Mouse (Mus musculus): Measurements from ENCODE around the gene Hrasls5.

Gene Hrasls5

DNA sequence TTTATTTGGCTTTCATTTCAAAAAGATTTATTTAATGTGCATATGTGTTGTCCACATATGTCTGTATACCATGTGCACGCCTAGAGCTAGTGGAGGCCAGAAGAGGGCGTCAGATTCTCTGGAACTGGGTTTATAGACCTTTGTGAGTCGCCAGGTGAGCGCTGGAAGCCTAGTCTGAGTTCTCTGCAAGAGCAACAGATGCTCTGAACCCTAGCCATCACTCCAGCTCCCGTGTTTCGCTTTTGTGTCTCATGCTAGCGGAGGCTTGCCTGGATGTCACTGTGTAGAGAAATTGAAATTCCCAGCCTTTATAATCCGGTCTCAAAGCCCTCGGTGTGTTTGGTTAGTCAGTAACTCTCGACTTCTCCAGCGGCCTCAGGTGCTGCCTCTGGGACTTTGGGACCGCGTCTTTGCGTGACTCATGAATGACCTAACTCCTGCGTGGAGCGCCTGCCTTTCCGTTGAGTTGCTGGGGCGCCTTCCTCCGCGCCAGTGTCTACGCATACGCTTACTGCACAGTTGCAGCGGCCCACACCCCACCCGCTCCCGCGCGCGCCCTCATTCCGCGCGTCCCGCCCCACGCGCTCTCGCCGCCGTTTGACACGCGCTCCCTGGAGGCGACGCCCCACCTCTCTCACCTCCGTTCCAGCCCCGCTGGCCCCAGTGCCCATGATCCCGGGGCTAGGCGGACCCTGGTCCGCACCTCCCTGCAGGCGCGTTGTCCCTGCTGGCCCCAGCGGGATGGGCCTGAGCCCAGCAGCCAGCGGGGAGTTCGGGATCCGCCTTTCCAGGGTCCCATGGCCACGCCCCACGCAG lies at the start of gene Hrasls5:
Hrasls5 (plus strand) TSS at position 600 of the 816 bp plus-strand sequence.
- peak; percentile 19 for DNase-seq (ENCODE audit: low spot score)

DNA sequence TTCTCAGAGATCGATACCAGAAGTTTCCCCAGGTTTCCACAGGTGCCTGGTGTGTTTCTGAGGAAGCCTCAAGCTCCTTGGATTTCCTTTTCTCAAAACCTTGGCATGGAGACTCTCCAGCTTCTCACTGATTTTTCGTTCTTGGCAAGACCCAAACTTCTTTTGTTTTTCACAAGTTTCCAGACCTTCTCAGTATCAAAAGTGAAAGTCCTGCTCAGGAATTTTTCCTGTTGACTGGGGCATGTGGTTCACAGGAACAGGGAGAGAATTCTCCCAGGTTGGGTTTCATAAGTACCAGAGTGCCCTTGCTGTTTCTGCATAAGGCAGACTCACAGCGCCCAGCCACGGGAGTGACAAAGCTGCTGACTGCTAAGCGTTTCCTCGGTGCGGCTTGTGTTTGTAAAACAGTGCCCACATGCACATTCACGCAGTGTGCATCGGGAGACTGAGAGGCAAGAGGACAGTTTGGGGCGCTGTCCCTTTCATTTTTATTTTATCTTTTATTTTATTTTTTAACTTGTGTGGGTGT lies 49.7 kb upstream of the Hrasls5 start:
- no peak for DNase-seq (ENCODE audit: low spot score)

DNA sequence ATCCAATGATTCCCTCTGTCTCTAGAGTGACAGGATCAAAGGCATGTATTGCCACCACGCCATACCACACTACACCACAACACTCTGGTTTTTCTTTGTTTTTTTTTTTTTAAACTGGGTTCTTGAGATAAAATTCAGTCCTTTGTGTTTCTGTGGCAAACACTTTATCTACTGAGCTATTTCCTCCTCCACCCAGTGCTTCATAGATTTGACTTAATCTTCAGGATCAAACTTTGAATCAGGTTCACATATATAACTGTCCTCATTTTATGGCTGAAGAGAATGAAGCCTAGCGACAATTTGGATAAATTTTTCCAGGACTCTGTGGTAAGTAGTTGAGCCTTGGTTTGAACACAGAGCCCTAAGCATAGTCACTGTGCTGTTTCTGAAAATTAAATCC lies 48.7 kb upstream of the Hrasls5 start:
- DNase-seq (ENCODE audit: low spot score), result no peak

DNA sequence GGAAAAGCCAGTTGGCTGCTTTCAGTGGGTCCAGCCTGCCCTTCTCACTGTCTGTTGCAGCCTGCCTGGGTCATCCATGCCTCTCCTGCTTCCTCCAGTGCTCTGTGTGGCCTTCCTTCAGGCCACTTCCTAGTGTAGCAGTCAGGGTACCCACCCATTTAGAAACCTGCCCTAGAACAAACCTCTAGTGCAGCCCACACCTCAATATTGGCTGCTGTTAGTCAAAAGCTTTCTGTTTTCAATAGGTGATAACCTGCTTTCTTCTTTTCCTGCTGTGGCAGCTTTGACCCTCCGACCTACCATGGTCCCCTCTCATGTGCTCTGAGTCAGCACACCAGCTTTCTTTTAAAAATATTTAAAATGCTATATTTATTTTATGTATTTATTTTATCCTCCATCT lies 47.9 kb upstream of the Hrasls5 start:
- DNase-seq (ENCODE audit: low spot score), result no peak

DNA sequence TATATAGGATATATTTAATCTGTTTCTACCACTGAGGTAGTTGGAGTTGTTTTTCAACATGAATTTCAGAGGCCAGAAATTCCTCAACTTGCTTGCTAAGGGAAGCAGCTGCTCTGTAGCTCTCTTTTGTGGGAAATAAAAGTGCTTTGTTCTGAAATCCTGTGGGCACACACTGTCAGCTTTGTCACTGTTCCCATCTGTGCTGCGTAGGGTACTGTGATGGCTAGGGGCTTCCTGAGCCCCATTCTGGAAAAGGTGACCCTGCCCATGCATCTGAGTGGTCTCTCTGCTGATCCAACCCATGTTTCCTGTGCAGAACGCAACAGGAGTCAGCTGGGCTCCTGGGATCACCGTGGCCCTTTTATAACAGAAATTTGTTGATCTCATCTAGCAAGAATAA lies 45.5 kb upstream of the Hrasls5 start:
- no peak for DNase-seq (ENCODE audit: low spot score)

DNA sequence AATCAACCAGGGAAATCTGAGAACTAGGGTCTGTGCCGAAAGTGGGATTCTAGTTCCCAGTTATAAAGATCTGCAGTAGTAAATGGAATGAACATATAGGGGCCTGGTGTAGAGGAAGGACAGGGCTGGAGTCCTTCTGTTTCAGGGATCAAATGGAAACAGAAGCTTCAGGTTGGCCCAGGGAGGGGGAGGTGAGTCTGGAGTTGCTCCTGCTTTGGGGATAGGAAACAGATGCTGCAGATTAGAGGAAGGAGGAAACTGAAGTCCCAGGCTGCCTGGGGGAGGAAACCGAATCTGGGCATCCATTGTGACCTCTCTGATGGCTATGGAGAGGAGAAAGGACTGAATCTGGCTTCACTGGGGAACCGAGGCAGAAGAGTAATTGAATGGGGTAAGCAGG lies 44.0 kb upstream of the Hrasls5 start:
- no peak for DNase-seq (ENCODE audit: low spot score)

DNA sequence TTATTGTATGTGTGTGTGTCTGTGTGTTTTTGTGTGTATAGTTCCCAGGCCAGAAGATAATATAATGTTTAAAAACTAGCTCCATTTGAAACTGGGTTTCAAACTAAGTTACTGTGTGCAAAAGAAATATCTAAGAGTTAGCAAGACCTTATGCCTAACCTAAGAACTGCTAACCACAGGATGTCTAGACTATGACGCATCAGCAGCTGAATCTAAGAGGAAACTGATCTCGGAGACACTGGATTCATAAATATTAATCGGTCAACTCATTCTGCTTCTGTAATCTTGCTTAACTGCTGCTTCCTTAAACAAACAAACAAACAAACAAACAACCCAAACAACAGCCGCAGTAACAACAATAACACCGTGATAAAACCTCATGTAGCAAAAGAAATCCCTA lies 42.7 kb upstream of the Hrasls5 start:
- DNase-seq (ENCODE audit: low spot score), result no peak

DNA sequence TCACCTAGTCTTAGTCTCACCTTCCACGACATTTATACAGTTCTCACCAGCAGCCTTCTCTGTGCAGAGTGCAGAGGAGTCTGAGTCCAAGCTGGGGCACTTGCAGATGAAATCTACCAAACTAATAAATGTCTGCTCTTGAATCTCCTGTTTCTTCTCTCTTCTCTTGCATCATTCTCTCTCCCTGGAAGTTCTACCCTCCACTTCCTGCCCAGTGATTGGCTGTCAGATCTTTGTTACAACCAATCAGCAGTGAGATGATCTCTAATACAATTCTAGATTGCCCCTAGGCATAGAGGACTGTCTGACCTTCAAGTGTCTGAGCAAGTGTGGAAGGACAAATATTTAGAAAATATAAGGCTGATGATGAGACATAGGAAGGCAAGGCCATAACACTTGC lies 36.2 kb upstream of the Hrasls5 start:
- no peak for DNase-seq (ENCODE audit: low spot score)

DNA sequence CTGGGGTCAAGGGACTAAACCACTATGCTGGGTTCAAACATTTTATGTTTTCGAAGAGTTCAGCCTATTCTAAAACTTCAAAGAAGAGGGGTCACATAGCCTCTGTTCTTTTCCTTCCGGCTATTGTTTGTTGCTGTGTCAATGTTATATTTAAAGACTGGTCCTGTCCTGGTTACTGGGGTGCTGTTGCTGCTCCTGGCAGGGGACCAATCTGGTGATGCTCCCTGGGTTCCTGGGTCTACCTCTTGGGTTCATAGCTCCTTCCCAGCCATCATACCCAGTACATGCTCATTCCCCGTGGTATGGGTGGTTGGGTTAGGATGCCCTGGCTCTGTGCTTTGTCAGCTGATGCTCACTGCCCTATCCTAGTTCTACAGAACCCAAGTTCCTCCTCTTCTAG lies 34.6 kb upstream of the Hrasls5 start:
- DNase-seq (ENCODE audit: low spot score), result no peak

DNA sequence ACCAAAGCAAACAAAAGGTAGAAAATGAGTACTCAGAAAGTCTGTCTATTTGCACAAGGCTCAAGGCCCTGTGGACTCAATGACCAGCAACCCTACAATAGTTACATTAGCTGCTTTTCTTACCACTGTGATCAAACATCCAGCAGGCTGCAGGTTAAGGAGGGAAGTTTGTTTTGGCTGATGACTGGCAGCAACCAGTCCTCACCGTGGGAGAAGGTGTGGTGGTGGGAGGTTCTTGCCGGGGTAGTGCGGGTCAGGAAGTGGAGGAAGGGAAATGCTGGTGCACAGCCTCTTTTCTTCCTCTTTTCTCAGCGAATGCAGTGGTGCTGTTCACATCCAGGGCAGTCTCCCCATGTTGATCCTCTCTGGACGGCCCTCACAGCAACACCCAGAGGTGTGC lies 31.3 kb upstream of the Hrasls5 start:
- DNase-seq (ENCODE audit: low spot score), result no peak

DNA sequence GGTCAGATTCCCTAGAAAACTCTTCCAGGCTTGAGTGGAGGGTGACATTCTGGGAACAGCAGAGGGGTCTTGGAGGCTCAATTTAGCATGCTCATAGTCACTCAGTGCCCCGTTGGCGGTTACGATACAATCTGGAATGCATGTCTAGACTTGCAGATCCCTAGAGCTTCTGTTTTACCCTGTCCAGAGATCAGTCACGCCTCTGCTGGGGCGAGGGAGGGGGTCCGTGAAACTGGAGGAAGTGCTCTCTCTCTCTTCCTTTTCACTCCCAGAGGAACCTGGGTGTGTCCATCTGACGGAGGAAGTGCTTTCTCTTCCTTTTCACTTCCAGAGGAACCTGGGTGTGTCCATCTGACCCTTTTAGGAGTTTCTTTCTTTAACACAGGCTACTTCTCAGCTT lies 29.2 kb upstream of the Hrasls5 start:
- DNase-seq (ENCODE audit: low spot score), result no peak

DNA sequence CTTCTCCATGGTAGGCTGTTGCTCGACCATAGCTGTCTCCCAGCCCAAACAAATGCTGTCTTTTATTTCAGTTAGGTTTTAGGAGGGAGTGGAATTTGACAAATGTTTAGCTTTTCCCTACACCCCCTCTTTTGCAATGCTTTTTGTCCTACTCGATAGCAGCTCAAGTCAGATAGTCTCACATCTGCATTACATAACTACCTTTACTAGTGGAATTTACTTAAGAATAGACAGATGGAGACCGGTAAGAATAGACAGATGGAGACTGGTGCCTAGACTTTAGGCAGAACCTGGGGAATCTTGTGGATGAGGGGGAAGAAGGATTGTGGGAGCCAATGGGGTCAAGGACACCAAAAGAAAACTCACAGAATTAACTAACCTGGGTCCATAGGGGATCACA lies 28.7 kb upstream of the Hrasls5 start:
- no peak for DNase-seq (ENCODE audit: low spot score)

DNA sequence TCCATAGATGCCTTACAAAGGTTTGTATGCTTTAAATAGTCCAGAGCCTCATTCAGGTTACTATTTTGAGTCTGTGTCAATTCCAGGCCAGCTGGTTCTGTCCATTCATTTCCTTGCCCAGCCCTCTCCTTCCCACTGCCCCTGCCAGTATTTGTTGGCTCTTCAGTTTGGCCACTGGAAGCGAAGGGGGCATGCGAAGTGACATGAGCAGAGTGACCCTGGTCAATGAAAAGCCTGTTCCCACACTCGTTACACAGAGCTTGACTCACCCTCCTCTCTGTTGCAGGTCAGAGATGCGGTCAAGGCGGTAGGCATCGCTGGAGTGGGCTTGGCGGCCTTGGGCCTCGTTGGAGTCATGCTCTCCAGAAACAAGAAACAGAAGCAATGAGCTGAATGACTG lies 27.1 kb upstream of the Hrasls5 start:
- no peak for DNase-seq (ENCODE audit: low spot score)

DNA sequence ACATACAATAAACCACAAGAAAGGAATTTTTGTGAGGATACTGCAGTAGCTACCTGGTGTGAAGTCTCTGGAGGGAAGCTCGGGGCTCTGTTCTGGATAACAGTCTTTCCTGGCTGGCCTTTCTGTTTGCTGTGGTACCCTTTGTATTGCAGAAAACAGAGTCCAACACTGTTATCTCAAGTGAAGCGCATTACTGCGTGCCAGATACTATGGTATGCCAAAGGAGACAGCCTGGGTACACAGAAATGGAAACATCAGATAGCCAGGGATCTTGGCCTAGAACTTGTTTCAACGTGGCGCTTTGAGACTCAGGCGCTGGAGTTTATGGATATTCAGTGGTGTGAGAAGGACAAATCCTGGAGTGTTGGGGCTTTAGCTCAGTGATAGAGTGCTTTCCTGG lies 26.6 kb upstream of the Hrasls5 start:
- no peak for DNase-seq (ENCODE audit: low spot score)

DNA sequence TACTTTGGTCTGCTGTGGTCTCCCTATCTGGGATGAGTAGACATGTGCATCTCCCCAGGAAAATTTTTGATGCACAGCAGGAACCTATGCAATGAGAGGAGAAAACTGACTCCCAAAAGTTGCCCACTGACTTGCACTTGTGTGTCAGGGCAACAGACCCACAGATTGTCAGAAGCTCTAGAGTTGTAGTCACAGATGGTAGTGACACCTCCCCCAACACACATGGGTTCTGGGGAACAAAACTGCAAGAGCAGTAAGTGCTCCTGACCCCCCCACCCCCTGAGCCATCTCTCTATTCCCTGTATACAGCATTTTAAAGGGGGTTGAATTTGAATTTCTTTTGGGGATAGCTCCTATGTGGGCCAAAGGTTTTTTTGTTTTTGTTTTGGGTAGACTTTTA lies 21.5 kb upstream of the Hrasls5 start:
- DNase-seq (ENCODE audit: low spot score), result no peak

DNA sequence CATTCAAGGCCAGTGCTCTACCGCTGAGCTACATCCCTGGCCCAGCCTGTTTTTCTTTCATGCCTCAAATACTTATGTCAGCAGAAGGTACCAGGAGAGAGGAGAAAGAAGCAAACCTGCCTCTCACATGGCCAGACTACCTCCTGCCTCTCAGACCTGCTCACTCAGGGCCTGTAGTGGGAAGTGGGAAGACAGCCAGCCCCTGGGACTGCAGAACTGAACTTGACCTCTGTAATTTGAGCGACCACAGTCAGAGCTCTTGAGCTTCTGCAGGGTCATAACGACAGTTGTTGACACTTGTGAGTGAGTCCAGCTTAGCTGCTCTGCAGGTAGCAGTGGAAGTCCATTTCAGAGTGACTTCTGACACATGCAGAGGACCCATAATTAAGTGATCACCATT lies 20.3 kb upstream of the Hrasls5 start:
- DNase-seq (ENCODE audit: low spot score), result no peak

DNA sequence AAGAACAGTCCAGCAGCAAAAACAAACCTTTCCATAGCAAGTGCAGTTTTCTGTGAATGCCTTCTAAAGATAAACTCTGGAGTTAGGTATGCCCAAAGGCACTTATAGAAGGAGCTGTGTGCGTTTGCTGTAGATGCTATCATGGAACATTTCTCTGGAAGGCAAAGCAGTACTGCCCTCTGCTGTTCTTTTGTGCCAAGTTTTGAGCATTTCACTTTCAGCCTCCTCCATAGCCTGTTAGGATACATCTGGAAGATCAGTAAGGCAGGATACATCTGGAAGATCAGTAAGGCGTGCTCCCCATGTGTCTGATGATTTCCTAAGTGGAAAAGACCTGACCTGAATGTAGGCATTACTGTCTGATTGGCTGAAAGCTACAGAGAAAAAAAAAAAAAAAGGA lies 16.8 kb upstream of the Hrasls5 start:
- DNase-seq (ENCODE audit: low spot score), result peak; percentile 21

DNA sequence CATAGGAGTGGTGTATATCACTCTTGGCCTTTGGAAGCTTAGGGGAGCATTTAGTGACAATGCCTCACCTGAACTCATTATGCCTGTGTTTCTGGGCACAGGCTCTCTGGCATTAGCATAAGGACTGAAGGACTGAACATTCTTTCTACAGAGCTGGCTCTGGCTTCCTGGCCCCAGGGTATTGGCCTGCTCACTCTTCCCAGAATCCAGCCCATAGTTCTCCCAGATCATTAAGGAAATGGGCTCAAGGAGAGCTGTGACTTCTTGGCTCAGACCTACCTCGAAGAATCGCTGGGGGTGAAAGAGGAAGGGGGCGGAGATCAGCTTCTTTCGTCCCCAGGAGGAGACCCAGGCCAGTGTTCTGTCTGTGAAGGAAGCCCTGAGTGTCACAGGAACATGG lies 13.9 kb upstream of the Hrasls5 start:
- no peak for DNase-seq (ENCODE audit: low spot score)

DNA sequence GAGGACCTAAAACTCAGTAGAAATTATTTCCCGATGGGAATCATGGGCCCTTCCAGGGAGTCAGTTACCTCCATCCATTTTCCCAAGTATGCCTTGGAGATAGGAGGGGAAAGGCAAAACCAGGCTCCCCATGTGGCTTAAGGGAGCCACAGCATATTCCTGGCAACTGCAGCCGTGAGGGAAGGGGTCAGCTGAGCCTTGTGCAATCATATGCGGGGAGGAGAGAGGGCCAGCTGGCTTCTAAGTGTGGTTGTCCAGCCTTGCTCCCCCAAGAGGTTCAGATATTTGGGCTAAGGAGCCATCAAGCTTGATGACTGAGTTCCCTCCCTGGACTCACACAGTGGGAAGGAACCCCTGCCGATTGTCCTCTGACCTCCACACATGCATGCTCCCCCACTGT lies 10.8 kb upstream of the Hrasls5 start:
- no peak for DNase-seq (ENCODE audit: low spot score)

DNA sequence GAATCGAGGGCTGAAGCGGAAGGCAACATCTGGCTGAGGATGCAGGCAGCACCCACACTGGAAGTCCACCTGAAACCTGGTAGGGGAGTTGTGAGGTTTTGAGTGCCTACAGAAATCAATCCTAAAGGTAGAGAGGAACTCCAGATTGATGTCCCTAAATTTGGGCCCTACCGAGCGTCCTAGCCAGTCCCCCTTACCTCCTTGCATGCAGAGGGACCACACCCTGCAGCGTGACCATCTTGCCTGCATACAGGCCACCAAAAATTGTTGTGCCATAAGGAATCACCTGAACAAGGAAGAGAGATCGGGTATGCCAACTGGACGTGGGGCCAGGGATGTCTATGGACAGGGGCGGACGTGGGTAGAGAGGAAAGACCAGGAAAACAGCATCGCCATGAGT lies 8.2 kb upstream of the Hrasls5 start:
- no peak for DNase-seq (ENCODE audit: low spot score)

DNA sequence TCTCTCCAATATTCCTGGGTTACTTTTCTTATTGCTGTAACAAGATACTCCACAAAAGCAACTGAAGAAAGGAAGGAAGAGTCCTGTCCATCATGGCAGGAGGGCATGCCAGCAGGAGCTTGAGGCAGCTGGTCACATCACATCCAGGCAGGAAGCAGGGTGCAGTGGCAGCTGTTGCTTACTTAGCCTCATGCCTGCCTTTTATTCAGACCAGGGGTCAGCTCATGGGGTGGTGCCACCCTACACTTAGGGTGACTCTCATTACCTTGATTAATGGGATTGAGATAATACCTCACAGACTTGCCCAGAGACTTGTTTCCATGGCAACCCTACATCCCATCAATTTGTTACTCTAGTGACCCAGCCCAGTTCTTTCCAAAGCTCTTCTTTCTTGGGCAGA lies 7.3 kb upstream of the Hrasls5 start:
- DNase-seq (ENCODE audit: low spot score), result no peak

DNA sequence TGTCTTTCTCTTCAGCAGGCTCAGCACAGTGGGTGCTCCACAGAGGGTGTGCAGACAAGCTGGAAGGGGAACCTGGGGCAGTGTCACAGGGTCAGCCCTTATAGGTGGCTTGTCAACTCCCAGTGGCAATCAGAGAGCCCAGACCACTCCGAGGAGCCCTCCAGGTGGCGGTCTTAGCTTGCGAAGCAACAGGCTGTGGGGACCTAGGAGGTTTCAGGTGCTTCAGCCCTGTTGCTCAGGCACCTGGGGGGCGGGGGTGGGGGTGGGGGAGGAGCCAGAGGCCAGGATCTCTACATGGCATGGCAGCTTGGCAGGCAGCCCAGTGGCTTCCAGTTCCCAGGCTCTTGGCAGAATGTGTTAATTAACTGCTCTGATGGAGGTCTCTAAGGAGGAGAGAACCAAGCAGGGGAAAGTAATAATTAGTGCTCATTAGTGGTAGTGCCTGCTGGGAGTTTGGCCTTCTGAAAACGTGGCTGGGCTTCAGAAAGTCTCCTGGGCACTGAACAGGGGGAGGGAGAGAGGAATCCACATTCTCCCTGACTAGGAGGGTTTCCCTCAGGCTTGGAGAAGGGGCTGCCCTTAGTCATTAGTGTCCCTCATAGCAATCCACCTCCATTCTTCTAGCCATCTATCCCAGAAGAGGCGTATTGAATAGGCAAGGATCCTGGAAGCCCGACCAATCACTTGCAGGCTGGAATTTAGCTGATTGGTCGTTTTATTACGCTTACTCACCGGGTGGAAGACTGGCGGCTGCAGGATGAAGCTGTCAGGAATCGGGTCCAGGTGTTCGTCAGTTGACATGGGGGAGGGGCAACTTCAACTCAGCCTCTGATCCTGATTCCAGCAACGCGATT lies 6.2 kb upstream of the Hrasls5 start:
- DNase-seq (ENCODE audit: low spot score), result peak; percentile 12
